Mouse (Mus musculus) erythroblast, embryonic 14.5 days (primary cell): Measurements from ENCODE around the gene Gm28048.

ENCODE experiments used
- GATA1 ChIP-seq: IDR thresholded peaks from 2 replicates; pipeline ENCODE4 v1.6.1; 2012; ENCODE audit warnings: low read length, inconsistent platforms, mixed read lengths
- TAL1 ChIP-seq: IDR thresholded peaks from 3 replicates; pipeline ENCODE4 v1.6.1; 2012; ENCODE audit warnings: low read length, inconsistent platforms, mixed read lengths

DNA sequence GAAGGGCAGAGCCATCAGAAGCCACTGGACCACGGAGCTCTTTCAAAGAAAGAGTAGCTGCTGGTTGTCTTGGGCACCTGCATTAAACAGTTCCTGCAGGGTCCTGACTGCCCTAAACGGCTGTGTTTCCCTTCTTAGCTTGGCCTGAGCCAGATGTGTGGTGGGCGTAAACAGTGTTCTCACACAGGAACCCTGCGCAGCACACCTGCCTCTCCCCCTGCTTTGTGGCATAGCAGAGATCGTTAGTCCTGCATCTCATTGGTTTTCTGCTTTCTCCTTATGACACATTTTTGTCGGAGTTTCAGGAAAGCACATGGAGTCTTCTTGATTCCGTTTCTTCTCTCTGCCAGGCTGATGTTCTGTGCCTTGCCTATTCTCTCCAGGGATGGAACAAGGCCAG is 166.0 kb downstream of the Gm28048 start:
- TF ChIP-seq TAL1 = no peak
- no peak for TF ChIP-seq GATA1
